Mouse (Mus musculus) midbrain, postnatal 0 days (tissue): ENCODE results near the gene Snx15. TPM values are rescaled to one million over a fixed set of nuclear protein-coding genes. Genes with fewer than 3 reads are reported as not detected.

Experiments
- ATAC-seq: fragments of 200-750 bp; cut with Nextera tagmentation; 2 replicates; pipeline ENCODE4 v1.8.0; 2017; ENCODE audit warnings: moderate number of reproducible peaks, mild to moderate bottlenecking, moderate TSS enrichment, moderate library complexity; ENCODE audit not compliant: low FRiP score
- DNase-seq: peaks from one replicate; pipeline ENCODE4 v3.0.0-alpha.2; 2015; ENCODE audit warnings: low spot score
- H3K27ac ChIP-seq: fragments of 300-500 bp; sonication (generic); 2 replicates; pipeline ENCODE4 v1.5.1; 2014; ENCODE audit warnings: low read depth, mild to moderate bottlenecking, low read length, mixed read lengths
- H3K27me3 ChIP-seq: fragments of 300-500 bp; sonication (generic); 2 replicates; pipeline ENCODE4 v1.6.1; 2014; ENCODE audit warnings: low read length, control low read depth, mixed read lengths; ENCODE audit not compliant: insufficient read depth
- H3K36me3 ChIP-seq: fragments of 300-500 bp; sonication (generic); 2 replicates; pipeline ENCODE4 v1.6.1; 2014; ENCODE audit warnings: low read length, control low read depth, mixed read lengths; ENCODE audit not compliant: insufficient read depth
- H3K4me1 ChIP-seq: fragments of 300-500 bp; sonication (generic); 2 replicates; pipeline ENCODE4 v1.6.1; 2014; ENCODE audit warnings: mild to moderate bottlenecking, control low read depth, antibody characterized with exemption, low read length, mixed read lengths; ENCODE audit not compliant: insufficient read depth
- H3K4me2 ChIP-seq: fragments of 300-500 bp; sonication (generic); 2 replicates; pipeline ENCODE4 v1.6.1; 2014; ENCODE audit warnings: low read depth, mild to moderate bottlenecking, low read length, mixed read lengths; ENCODE audit not compliant: poor library complexity, severe bottlenecking
- H3K4me3 ChIP-seq: fragments of 300-500 bp; sonication (generic); 2 replicates; pipeline ENCODE4 v1.5.1; 2014; ENCODE audit warnings: low read depth, mild to moderate bottlenecking, low read length, moderate library complexity
- H3K9ac ChIP-seq: fragments of 300-500 bp; sonication (generic); replicated peaks from 2 replicates; pipeline ENCODE4 v1.6.1; 2014; ENCODE audit warnings: mild to moderate bottlenecking, low read length, moderate library complexity, mixed read lengths; ENCODE audit not compliant: poor library complexity, severe bottlenecking
- H3K9me3 ChIP-seq: fragments of 300-500 bp; sonication (generic); 2 replicates; pipeline ENCODE4 v1.6.1; 2016; ENCODE audit warnings: low read length, control low read depth
- CTCF ChIP-seq: IDR thresholded peaks from 2 replicates; pipeline ENCODE4 v1.5.1; 2016; ENCODE audit warnings: antibody characterized with exemption, mild to moderate bottlenecking
- WGBS: fragments of 180-500 bp; shearing (Covaris S2); extraction: QIAGEN DNeasy Blood & Tissue Kit; methylation state at CpG from one replicate; pipeline ENCODE4 v1.1.7; 2014; 5-methylcytosine and 5-hydroxymethylcytosine counted together
- polyA plus RNA-seq: library from polyadenylated mRNA; unstranded; fragments of >200 nt; fragmentation: Nextera tagmentation; extraction: Ambion mirVana; gene quantifications from 2 replicates; pipeline ENCODE4 v1.2.1, GENCODE M21; 2015
- total RNA-seq: library from RNA; depleted of rRNA; stranded (reverse); fragments of >200 nt; gene quantifications from 2 replicates; pipeline ENCODE4 v1.2.3, GENCODE M21; 2014

The Snx15 gene
- total and polyA plus RNA-seq, 2 experiments from 2014 or later: 51.0 to 66.1 TPM

DNA sequence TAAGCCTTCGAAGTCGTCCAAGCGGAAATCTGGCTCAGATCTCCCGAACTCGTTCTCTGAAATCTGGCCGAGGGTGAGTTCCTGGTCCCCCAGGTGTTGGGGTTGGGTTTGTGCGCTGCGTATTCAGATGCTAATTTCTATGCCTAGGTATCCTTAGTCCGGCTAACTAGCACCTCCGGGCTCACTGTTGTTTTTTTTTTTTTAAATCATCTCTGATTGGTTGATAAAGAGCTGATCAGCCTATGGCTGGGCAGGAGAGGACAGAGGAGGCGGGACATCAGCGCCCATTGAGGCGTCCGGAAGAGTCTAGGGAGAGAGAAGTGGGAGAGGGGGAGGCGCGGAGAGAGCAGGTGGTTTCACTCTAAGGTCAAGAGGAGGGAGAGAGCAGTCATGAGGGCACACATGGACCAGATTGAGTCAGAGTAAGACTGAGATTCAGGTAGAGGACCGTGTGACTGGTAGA lies 42.7 kb downstream of the Snx15 start:
- no peak for TF ChIP-seq CTCF
- Histone ChIP-seq H3K4me2 (peak overlapping the region; percentile 93), H3K27me3 (no peaks in the 10 kb centered on the region), H3K9me3 (no peaks in the 10 kb centered on the region), H3K27ac (no peak overlapping the region), H3K36me3 (peaks cover 15% of the 10 kb centered on the region), H3K4me3 (peak overlapping the region; percentile 70), H3K4me1 (peaks cover 7% of the 10 kb centered on the region; the same call in 1 of the 2 replicates), H3K9ac (no peak overlapping the region)
- DNase-seq: peak; percentile 61
- WGBS: 1% methylated on average over 17 of the region's 17 CpGs
- ATAC-seq: no peak

DNA sequence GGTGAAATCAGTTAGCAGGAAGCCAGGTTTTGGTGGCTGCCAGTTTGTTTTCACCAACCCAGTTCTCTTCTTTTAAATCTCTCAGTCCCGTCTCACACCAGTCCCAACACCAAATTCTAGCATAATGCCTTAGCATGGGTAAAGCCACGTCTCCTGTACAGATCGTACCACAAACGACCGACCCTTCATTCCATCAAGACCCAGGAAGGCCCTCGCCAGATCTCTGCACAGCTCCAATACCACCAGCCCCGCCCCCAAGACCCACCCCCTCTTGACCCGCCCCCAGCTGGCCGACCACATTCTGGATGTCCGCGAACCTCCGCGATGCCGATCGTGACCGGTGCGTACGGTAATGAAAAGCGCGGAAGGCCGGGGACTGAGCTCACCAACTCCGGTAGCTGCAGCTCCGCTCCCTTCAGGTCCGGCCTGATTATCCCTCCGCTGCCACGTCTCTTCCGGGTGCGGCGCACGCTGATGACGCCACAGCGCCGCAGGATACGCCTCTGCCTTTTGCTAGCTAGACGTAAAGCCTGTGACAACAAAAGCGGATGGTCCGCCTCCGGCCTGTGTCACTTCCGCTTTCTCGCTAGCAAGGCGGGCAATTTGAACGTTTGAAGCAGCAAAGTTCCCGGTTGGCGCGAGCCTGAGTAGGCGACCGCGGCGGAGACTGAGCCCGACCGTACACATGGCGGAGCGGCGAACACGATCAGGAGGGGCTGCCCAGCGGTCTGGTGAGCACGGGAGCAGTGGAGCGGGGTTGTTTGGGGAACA lies 43.4 kb downstream of the Snx15 start, which contains the start of the genes Zfpl1 and Cdca5:
Gene Zfpl1 (minus strand): TSS at position 479 of the 771 bp plus-strand sequence.
Gene Cdca5 (plus strand): TSS at position 506 of the 771 bp plus-strand sequence.
- Histone ChIP-seq H3K4me1 (peaks cover 7% of the 10 kb centered on the region; the same call in 1 of the 2 replicates), H3K4me2 (peak within 1 kb of the TSS; percentile 93), H3K36me3 (peaks cover 22% of the 10 kb centered on the region), H3K4me3 (peak within 1 kb of the TSS; percentile 70), H3K27ac (peak within 1 kb of the TSS; percentile 65), H3K9ac (peak within 1 kb of the TSS; percentile 63), H3K27me3 (no peaks in the 10 kb centered on the region), H3K9me3 (no peaks in the 10 kb centered on the region)
- peak; percentile 99 for DNase-seq
- no peak for TF ChIP-seq CTCF
- under 1% methylated on average over 58 of the region's 58 CpGs for WGBS
- ATAC-seq: peak; percentile 88

GRCm38 (mm10) chr19:6082156-6082555 lies 45.9 kb downstream of the Snx15 start, which contains the start of gene Gm28374:
Gm28374 (minus strand) TSS chr19:6082256.
- TF ChIP-seq CTCF: no peak
- H3K4me1 ChIP-seq: peaks cover 7% of the 10 kb centered on the region; the same call in 1 of the 2 replicates
- H3K4me3 ChIP-seq: no peak within 1 kb of the TSS
- no peak for DNase-seq
- H3K9me3 ChIP-seq: no peaks in the 10 kb centered on the region
- no peak within 1 kb of the TSS for H3K27ac ChIP-seq
- H3K4me2 ChIP-seq: no peak within 1 kb of the TSS
- H3K36me3 ChIP-seq: peaks cover 24% of the 10 kb centered on the region
- no peak within 1 kb of the TSS for H3K9ac ChIP-seq
- WGBS: 92% methylated on average over 9 of the region's 9 CpGs
- H3K27me3 ChIP-seq: no peaks in the 10 kb centered on the region
- no peak for ATAC-seq

DNA sequence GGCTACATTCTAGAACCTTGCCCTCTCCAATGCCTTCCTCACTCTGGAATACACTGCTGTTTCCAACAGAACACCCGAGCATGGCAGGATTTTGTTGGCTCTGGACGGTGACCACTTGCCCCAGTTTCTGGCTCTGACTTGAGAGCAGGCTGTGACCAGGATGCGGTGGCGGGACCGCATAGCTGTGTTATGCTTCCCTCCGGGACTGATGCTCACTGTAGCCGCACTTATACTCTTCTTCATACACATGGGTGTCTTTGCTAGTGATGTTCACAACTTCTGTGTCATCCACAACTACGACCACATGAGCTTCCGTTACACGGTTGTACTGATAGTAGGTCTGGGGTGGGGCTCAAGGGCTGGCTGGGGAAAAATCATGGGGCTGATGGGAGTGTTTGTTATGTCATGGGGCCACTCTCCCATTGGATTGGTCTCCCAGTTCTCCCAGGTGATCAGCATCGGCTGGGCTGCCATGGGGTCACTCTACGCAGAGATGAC lies 48.1 kb downstream of the Snx15 start, which contains the start of gene Tmem262:
Gene Tmem262 (plus strand): TSS at position 51 of the 498 bp plus-strand sequence.
- 92% methylated on average over 12 of the region's 12 CpGs for WGBS
- no peak within 1 kb of the TSS for H3K4me3 ChIP-seq
- H3K4me1 ChIP-seq: peaks cover 13% of the 10 kb centered on the region
- no peaks in the 10 kb centered on the region for H3K9me3 ChIP-seq
- peaks cover 24% of the 10 kb centered on the region for H3K36me3 ChIP-seq
- no peaks in the 10 kb centered on the region for H3K27me3 ChIP-seq
- no peak for DNase-seq
- no peak within 1 kb of the TSS for H3K27ac ChIP-seq
- no peak for ATAC-seq
- H3K9ac ChIP-seq: no peak within 1 kb of the TSS
- no peak for TF ChIP-seq CTCF
- no peak within 1 kb of the TSS for H3K4me2 ChIP-seq

DNA sequence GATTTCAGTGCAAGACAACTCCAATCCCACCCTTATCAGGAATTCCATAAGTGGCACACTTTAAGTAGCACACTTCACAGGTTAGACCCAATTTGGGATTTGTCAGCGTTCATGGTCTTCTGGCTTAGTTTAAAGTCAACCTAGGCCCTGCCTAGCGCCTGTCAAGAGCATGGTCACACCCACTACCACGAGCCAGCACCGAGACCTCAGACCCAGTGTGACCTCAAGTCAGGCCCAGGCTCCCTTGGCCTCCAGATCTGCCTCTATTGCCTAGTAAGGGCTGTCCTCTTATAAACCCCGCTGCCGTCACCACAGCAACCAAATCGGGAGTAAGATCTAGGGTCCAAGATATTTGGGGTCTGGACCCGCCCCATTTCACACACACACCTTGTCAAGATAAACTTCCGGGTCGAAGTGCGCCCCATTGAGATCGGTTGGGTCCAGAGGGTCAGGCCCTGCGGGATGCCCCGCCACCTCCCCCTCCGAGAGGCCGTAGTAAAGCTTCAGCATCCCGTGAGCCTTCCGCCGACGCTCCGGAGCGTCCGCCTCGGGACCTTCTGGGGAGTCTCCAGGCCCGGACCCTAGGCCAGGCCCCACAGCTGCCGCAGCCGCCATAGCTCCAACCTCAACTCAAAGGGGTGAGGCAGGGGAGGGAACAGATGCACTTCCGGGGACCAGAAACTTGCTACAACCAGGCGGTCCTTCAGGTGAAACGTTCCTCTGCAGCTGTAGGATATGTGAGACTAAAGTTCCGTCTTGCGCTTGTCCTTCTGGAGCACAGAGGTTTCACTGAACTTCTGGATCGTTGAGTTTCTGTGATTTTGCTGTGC lies 51.3 kb downstream of the Snx15 start, which contains the start of gene Vps51:
Gene Vps51 (minus strand): TSS at position 668 of the 830 bp plus-strand sequence.
- ATAC-seq: peak; percentile 86

More for the DNA sequence above, 51.3 kb downstream of the Snx15 start, which contains the start of gene Vps51:
- peak; percentile 96 for DNase-seq
- Histone ChIP-seq H3K4me1 (peaks cover 7% of the 10 kb centered on the region), H3K27me3 (no peaks in the 10 kb centered on the region), H3K4me2 (peak within 1 kb of the TSS; percentile 89), H3K36me3 (peaks cover 25% of the 10 kb centered on the region), H3K27ac (peak within 1 kb of the TSS; percentile 84), H3K9me3 (no peaks in the 10 kb centered on the region), H3K4me3 (peak within 1 kb of the TSS; percentile 64), H3K9ac (peak within 1 kb of the TSS; percentile 72)
- no peak for TF ChIP-seq CTCF
- WGBS: 2% methylated on average over 33 of the region's 33 CpGs
